Mouse (Mus musculus) limb, embryonic 12.5 days (tissue): ENCODE data around the gene Tlr4. TPM values are rescaled to one million over a fixed set of nuclear protein-coding genes. Genes with fewer than 3 reads are reported as not detected.

Experiments
- ATAC-seq: fragments of 200-750 bp; cut with Nextera tagmentation; 2 replicates; pipeline ENCODE4 v1.8.0; 2017; ENCODE audit warnings: low read depth, moderate TSS enrichment; ENCODE audit not compliant: insufficient number of reproducible peaks, insufficient read depth, low FRiP score, low TSS enrichment
- H3K27ac ChIP-seq: fragments of 300-500 bp; sonication (generic); 2 replicates; pipeline ENCODE4 v1.5.1; 2016; ENCODE audit warnings: mild to moderate bottlenecking, moderate library complexity
- H3K27me3 ChIP-seq: fragments of 300-500 bp; sonication (generic); 2 replicates; pipeline ENCODE4 v1.6.1; 2016; ENCODE audit warnings: mild to moderate bottlenecking, moderate library complexity
- H3K36me3 ChIP-seq: fragments of 300-500 bp; sonication (generic); 2 replicates; pipeline ENCODE4 v1.6.1; 2016; ENCODE audit warnings: mild to moderate bottlenecking, moderate library complexity
- H3K4me1 ChIP-seq: fragments of 300-500 bp; sonication (generic); replicated peaks from 2 replicates; pipeline ENCODE4 v1.6.1; 2016
- H3K4me2 ChIP-seq: fragments of 300-500 bp; sonication (generic); 2 replicates; pipeline ENCODE4 v1.6.1; 2016; ENCODE audit warnings: mild to moderate bottlenecking, moderate library complexity
- H3K4me3 ChIP-seq: fragments of 300-500 bp; sonication (generic); replicated peaks from 2 replicates; pipeline ENCODE4 v1.5.1; 2016; ENCODE audit warnings: mild to moderate bottlenecking
- H3K9ac ChIP-seq: fragments of 300-500 bp; sonication (generic); replicated peaks from 2 replicates; pipeline ENCODE4 v1.6.1; 2016; ENCODE audit warnings: mild to moderate bottlenecking, moderate library complexity
- H3K9me3 ChIP-seq: fragments of 300-500 bp; sonication (generic); 2 replicates; pipeline ENCODE4 v1.6.1; 2016; ENCODE audit warnings: mild to moderate bottlenecking, moderate library complexity
- WGBS: fragments of 180-500 bp; shearing (Covaris S2); methylation state at CpG from one replicate; pipeline ENCODE4 v1.1.7; 2016; 5-methylcytosine and 5-hydroxymethylcytosine counted together
- polyA plus RNA-seq: library from polyadenylated mRNA; unstranded; fragments of >200 nt; fragmentation: Nextera tagmentation; extraction: Ambion mirVana; gene quantifications from 2 replicates; pipeline ENCODE4 v1.2.1, GENCODE M21; 2016

Tlr4 gene
- polyA plus RNA-seq, 1 experiment from 2014 or later, result 0.83 TPM

GRCm38 (mm10) chr4:66974918-66975317 lies 147.5 kb downstream of the Tlr4 start:
- 0 out of 2 replicates have a peak, but pooled peaks cover 2% of the 10 kb centered on the region for H3K4me1 ChIP-seq
- H3K27me3 ChIP-seq, result no peaks in the 10 kb centered on the region
- H3K4me2 ChIP-seq, result no peak overlapping the region
- no peak overlapping the region for H3K27ac ChIP-seq
- no peak overlapping the region for H3K4me3 ChIP-seq
- H3K9ac ChIP-seq, result no peak overlapping the region
- WGBS, result 28% methylated on average over 3 of the region's 3 CpGs
- ATAC-seq, result no peak
- H3K36me3 ChIP-seq, result no peaks in the 10 kb centered on the region
- no peaks in the 10 kb centered on the region for H3K9me3 ChIP-seq
